Mouse (Mus musculus): ENCODE results near the gene Dpep3. TPM values are rescaled to one million over a fixed set of nuclear protein-coding genes. Genes with fewer than 3 reads are reported as not detected.

Gene Dpep3
- total RNA-seq, 2 experiments from 2014 or later: not detected

GRCm38 (mm10) chr8:105975363-105975762 is 3.9 kb downstream of the Dpep3 start:
- DNase-seq: no peak

GRCm38 (mm10) chr8:105971019-105971720 is 8.1 kb downstream of the Dpep3 start:
- no peak for DNase-seq

GRCm38 (mm10) chr8:105969367-105969766 is 9.9 kb downstream of the Dpep3 start:
- DNase-seq: no peak

DNA sequence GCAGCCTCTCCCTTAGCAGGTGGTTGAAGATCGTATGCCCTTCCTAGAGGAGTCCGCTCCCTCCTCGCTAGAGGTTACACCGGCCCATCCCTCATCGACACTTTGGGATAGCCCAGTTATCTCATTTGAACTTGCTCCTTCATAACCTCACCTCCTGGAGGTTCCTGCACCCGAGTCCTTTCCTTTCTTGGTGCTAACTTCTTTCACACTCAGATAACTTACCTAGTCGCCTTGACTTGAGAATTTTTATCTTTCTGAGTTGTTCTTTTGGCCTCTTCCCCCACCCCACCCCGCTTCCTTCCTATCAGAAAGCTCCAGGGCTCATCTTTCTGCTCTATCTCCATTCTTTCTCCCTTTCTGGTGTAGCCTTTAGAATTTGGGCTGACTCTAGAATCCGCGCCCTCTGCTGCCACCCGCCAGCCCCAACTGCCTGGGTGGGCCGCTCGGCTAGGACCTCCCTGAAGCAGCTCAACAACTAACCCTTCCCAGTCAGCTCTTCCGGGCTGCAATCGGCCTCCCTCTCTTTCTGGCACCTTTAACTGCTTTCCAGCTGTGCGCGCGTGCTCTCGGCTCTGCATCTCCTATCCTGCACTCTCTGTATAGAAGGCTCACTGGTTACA is 12.4 kb downstream of the Dpep3 start:
- no peak for DNase-seq

DNA sequence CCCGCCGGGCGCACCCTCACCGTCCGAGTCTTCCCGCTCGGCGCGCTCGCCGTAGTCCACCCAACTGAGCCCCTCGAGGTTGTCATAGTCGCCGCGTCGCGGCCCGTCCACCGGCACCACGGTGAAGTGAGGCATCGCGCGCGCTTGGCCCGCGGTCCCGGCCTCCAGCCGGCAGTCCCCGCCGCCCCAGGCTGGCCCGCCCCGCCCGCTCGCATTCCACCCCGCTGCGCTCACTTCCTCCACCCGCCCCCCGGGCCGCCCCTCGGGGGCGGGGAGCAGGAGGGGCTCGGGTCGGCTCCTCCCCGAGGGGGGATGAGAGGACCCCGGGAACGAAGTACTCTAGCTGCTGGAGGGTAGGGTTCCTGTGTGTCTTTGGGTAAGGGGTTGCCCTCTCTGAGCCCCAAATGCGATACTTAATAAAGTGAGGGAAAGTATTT is 13.3 kb downstream of the Dpep3 start, which contains the start of gene Slc12a4:
TSS of gene Slc12a4 (minus strand) at position 193 of the 437 bp plus-strand sequence.
- peak; percentile 83 for DNase-seq

DNA sequence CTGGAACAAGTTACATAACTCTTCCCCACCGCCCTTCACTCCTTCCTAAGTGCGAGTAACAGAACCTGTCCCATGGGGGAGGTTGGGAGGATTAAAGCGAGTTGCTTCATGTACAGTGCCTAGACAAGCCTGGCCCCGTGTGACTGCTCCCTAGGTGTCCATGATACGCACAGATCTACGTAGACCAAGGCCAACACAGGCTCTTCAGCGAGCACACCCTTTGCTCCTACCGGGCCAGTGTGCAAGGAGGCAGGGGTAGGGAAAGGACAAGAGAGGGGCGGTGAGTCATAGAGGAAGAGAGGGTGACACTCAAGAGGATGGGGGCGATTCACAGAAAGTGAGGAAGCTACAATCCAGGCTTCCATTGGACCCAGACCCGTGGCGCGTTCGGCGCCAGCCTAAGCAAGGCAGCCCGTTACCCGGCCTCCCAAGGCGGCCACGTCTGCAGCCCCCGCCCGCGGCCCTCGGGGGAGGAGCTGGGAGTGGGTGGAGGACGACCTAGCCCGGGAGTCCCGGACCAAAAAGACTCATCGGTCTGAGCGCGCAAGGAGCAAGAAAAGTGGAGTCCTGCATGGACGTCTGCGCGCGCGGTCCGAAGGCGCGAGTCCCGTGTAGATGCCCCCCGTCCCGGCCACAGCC is 13.8 kb downstream of the Dpep3 start:
- peak; percentile 68 for DNase-seq

DNA sequence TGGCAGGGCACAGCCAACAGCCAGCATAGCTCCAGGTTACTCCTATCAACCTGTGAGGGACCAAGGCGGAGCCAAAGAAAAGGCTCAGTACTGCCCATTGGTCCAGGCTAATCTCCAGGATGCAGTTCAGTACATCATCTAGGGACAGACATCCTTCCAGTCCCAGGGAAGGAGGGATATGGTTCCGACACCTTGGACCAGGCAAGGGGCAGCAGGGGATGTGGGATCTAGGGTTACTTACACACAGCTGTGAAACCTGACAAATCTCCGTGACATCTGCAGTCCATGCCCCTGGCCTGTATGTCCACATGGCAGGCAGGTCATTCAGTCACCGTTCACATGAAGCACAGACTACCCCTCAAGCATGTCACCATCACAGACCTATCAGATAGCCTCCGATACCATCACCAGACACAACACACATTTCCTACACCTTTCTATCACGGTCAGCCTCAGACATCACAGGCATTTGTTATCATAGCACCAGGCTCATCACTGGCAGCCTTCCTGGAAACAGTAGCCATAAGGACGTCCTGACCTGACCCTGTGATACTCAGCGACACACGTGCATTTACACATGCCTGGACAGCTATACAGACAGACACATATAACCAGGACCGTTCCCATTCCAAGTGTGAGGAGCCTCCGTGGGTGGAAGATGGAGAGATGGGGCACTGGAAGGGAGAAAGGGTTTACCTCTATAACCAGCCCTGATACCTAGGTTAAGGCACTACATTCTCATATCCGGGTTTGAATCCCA is 14.5 kb downstream of the Dpep3 start:
- no peak for DNase-seq

- no peak for DNase-seq
Measured at GRCm38 (mm10) chr8:105961536-105961935, 17.7 kb downstream of the Dpep3 start.

DNA sequence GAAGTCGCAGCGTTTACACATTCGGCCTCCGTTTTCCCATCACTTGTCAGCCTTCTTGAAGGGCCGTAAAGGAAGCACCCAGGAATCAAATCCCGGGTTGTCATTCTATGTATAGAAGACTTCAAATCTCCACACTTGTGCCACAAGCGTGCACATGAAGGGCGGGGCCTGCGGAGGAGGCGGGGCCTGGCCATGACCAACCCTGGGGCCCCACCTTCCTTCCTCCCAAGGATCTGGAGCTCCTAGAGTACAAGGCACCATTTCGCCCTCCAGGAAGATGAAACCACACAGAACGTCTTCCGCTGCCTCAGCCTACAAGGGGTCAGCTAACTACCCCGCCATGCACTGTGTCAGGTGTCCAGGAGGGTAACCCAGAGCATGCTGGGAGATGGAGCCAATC is 18.1 kb downstream of the Dpep3 start:
- DNase-seq: no peak

DNA sequence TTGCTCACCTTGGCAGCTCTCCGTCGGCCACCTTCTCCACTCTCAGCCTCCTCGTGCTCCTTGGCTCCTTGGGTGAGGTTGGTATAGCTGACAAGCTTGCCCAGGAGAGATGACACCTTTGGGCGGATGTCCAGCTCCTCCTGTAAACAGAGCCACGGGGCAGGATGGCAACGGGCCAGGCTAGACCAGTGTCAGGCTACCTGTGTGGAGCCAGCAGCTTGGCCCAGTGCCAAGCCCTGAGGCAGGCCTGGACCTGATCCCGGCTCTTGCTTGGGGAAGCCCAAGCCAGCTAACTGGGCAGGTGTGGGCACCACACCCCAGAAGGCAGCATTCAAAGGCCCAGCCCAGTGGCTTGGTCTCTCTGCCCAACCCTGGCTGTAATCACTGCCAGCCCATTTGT is 19.9 kb downstream of the Dpep3 start:
- DNase-seq: peak; percentile 57

GRCm38 (mm10) chr8:105957813-105958212 is 21.4 kb downstream of the Dpep3 start:
- no peak for DNase-seq

DNA sequence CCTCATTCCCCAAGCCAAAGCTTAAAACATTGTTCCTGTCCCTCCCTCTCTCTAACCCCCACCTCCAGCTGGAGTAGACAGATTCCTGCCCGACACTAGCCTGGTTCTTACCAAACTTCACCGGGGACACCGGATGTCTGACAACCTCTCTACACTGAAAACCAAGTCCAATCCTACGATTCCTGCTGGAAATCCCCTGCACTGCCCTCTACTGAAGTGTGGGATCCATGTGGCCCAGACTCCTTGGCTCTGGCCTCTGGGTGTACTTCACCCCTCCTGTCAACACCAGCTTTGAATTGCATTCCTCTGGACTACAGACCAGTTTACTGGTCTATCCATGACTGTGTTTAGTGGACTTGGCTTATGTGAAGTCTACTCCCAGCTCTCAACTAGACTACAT is 22.7 kb downstream of the Dpep3 start:
- no peak for DNase-seq

DNA sequence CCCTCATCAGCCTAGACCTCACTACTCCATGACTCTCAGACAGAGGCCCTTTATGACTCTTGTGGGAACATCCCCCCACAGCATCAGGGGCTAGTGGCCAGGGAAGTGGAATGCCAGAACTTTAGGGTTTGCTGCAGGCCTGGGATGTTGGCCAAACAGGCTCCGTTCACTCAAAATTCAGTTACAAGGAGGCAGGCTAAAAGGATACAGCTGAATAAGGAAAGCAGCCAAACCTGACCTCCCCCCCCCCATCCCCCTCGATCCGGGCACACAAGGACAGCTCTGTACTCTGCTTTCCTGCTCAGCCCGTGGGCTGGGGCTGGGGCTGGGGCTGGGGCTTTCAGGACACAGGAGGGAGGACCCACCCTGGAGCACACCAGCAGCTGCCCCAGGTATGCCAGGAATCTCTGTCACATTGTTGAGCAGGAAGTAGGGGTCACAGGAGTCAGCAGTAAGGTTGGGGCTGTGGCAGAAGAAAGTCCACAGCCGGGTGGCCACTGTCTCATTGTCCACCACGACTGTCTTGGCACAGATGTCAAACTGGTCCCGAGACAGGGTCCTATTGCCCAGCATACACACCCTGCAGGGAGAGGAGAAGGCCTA is 28.1 kb downstream of the Dpep3 start:
- DNase-seq: peak; percentile 53

GRCm38 (mm10) chr8:105949350-105949749 is 29.9 kb downstream of the Dpep3 start:
- DNase-seq: peak; percentile 53

DNA sequence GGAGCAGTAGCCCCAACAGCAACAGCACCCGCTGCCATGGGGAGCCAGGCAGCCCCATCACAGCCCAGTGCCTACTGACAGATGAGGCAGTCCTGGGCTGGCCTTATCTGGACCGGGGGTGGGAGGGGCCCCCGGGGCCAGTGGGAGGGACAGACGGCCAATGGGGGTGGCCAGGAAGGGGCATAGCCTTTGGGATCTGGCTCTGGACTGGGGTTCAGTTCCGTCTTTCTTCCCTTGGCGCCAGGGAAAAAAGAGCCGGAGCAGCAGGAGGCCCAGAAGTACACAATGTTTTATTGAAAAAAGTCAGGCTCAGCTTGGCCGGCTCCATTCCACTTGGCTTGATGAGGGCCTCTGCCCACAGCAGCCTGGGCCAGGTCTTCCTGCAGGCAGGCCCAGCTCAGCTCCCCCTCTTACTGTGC is 35.9 kb downstream of the Dpep3 start, which contains the start of gene Lcat:
TSS of gene Lcat (minus strand) at position 62 of the 419 bp plus-strand sequence.
- no peak for DNase-seq

DNA sequence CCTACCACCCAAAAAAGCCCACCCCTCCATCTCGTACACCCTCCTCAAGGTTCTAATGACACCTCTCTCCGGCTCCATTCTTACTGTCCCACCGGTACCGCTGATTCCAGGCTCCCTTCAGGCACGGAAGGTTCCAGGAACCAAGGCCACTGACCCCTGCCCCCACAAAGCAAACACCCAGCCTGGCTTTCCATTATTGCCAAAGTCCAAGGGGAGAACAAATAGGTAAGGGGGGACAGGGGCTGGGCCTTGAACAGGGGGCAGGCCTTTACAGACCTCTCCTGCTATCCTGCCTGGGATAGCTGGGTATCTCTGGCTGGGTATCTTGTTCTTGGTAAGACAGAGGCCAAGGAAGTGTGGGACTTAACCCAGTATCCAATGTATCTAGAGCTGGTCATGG is 36.7 kb downstream of the Dpep3 start:
- no peak for DNase-seq

DNA sequence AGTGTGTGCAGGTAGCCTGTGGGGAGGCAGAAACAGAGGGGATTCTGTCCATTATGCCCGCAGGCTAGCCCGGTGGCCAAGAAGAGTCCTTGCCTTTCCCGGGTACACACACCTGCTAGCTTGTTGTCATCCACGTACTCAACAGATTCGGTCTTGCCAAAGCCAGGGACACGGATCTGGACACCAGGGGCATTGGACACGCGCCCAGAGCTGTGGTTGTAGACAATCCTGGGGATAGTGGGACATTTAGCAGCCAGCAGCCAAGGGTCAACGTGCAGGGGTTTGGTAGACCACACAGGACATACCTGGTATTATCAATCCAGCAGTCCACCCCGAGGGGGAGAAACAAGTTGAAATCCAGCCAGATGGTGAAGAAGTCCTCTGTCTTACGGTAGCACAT is 37.2 kb downstream of the Dpep3 start:
- DNase-seq: no peak

- DNase-seq: no peak
Measured at GRCm38 (mm10) chr8:105938306-105938669, 40.9 kb downstream of the Dpep3 start, which contains the start of gene Psmb10. TSS of gene Psmb10 (minus strand) at chr8:105938444.

DNA sequence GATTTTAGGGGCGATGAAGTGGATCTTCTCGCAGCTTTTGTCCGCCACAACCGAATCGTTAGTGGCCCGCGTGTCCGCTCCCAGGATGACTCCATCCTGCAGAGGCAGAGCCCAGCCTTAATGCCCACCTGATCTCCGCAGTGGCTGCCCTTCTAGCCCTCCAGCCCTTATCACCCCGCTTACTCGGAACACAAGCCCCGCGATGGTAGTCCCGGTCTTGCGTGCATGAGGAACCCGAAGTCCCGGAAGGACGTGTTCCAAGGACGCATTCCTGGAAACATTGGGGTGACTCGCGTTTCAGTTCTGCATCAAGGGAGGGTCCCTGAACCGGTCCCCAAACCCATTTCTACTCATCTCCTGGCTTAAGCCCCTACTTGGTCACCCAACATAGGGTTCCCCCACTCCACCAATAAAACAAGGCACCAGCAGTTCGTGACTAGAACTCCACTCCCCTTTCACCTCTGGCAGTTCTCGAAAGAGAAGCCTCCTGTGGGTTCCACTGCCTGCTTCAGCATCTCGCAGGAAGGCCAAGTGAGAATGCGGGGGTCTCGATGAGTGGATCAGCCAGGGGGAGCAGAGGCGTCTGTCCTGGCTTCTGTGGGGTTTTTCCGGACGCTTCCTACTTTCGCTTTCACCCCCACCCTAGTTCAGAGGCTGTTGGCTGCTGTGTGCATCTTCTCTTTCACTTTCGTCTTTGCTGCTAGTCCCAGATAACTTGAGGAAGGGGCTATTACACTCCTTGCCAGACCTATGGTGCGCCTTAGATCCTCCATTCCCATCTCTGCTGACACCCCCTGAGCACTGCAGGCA is 41.5 kb downstream of the Dpep3 start:
- peak; percentile 46 for DNase-seq

GRCm38 (mm10) chr8:105936866-105937475 is 42.3 kb downstream of the Dpep3 start:
- peak; percentile 78 for DNase-seq
